Mouse (Mus musculus) kidney, adult 18-20 months (tissue): ENCODE measurements around the gene P4ha3.

Experiments
- DNase-seq: peaks from one replicate; pipeline ENCODE4 v3.0.0; 2021

P4ha3 gene

DNA sequence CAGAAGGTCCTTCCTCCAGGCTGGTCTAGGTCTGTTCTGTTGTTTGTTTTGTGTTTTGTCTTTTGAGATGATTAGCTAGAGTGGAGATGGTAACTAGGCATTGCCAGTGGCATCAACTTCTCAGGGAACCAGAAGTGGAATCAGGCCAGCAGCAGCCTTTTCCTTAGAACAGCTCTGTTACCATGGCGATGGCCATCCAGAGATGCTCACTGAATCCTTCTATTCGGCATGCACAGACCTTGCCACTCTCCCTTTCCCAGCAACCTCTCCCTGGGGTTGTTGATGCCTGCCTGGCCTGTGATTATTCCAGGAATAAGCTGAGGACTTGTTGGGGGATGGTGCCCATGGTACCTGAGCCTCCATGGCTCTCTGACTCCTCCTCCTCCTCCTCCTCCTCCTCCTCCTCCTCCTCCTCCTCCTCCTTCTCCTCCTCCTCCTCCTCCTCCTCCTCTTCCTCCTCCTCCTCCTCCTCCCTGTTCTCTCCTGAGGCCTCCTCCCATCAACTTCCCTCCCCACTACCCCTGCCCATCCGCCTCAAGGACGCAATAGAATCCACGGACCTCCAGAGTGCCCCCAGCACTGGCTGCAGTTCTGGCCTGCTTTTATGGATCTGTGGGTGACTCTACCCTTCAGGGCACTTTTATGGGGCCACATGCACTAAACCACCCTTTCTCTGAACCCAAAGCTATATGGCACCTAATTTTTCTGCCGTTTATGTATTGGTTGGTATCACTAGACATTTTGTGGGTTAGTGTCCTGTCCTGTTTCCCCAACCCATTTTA, 22.7 kb downstream of the P4ha3 start:
- no peak for DNase-seq

DNA sequence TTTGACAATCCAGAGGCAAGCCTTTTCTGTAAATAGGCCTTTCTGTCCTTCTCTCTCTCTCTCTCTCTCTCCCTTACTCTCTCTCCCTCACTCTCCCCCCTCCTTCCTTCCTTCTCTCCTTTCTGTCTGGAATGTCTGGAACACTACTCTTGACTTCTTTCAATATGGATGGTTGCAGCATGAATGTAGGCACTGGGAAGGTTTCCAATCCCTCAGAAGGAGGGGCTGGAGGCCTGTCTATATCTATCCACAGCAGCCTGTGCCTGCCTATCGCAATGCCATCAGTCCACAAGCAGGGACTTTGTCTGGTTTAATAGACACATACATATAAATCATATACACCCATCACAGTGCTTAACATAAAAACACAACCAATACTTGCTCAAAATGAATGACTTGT, 23.9 kb downstream of the P4ha3 start:
- no peak for DNase-seq

DNA sequence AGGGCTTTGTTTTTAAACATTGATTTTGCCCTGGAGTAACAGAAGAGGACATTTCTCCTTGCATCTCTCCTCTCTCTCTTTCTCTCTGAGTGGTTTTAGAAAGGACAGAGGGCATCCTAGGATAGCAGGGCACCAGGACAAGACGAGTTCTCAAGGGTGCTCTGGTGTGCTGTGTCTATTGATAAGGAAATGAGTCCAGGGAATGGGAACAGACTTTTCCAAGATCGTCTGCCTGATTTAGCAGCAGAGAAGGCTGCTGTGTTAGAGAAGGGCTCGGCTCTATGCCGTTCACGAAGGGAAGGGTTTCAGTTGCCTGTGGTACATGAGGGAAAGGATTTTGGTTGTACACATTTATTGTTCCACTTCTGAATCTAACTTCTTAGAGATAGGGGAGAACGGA, 24.4 kb downstream of the P4ha3 start:
- no peak for DNase-seq

DNA sequence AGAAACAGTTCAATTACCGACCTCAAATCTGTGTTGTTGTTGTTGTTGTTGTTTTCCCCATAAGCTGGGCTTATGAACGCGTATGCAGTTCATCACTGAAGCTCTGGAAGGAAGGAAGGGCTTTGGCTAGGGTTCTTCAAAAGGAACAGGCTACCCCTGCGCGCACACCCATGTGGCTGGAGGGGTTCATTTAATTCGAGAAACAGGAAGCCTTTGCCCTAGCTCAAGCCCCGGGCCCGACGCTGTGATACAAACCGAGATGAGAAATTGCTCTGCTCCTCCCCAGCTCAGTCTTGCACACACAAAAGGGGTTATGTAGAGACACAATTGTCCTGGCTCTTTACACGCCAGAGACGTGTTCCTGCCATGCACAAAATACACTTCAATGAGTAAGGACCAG, 25.0 kb downstream of the P4ha3 start:
- DNase-seq, result no peak

DNA sequence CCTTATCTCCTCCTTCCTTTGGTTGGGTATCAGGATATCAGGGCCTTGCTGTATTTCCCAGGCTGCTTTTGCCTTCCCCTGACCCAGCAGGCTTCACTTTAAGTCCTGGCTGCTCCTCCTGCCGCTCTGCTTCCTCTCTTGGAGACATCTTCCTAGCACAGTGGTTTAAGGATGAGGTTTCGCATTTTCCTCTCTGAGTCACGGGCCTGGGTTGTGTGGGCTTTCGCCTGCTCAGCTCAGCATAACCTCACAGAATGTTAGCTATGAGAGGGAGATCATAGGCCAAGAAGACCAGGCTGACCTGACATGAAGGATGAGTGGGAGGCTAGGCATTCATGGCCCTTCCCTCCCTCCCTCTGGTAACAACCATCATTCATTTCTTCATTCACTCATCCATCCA, 27.4 kb downstream of the P4ha3 start:
- no peak for DNase-seq

DNA sequence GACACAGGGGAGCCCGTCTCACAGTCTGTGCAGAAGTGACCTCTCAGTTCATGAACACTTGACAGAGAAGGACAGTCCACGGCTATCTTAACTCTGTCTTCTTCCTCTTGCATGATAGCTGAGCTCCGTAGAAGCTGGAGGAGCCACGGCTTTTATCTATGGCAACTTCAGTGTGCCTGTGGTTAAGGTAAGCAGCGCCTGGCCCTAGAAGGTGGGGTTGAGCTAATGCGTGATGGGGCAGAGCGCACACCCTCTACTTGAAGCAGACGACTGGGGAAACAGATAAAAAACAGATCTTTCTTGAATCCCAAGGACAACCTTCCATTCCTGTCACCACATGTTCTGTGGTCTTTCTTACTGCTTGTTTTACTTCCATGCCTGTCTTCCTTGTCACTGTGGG, 31.6 kb downstream of the P4ha3 start:
- DNase-seq, result no peak

DNA sequence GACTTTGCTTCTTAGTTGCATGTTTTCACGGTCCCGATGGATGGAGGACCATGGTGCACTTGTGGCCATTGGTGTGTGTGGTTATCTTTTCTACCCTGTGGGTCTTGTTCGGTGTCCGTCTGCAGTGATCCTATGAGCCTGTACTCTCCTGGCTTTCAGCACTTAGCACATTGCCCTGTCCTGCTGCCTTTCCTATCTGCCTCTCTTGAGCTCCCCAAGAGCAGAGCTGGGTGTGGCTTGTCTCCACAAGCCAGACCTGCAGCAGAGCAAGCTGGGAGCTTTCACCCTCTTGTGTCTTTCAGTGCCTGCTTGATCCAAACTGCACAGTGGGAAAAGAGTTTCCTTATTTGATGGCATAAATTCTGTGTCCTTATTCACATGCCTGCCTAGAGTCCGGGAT, 32.2 kb downstream of the P4ha3 start:
- DNase-seq, result no peak

DNA sequence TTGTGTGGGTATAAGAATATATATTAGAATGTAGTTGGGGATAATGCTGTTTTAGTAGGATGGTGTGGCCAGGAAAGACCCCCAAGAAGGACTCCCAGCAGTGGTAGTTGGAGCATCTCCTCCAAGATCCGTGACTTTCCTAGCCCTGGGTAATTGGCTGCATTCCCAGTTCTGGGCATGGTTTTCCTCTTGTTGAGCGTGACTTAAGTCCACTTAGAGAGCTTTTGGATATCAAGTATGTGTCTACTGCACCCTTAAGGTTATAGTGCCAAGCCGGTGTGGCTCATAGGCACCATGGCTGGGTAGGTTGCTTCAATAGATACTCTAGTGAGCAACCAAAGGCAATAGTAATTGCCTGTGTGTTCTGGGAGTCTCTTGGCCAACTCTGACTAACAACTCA, 38.4 kb downstream of the P4ha3 start:
- no peak for DNase-seq

DNA sequence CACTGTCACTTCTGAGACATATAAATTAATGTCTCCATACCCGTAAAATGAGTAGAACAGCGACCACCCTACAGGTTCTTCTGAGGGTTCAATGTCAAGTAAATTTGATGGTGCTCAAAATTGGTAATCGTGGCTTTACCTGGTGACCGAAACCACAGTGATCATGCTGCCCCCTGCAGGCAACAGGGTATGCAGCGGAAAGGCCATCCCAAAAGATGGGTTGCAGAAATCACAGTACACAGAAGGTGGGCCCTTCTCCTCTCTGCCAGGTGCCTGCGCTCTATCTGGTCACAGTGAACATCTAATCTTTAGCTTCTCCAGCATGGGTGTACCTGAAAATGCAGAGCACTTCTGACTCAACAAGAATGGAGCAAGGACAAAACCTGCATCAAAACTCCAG, 40.2 kb downstream of the P4ha3 start:
- peak; percentile 46 for DNase-seq

DNA sequence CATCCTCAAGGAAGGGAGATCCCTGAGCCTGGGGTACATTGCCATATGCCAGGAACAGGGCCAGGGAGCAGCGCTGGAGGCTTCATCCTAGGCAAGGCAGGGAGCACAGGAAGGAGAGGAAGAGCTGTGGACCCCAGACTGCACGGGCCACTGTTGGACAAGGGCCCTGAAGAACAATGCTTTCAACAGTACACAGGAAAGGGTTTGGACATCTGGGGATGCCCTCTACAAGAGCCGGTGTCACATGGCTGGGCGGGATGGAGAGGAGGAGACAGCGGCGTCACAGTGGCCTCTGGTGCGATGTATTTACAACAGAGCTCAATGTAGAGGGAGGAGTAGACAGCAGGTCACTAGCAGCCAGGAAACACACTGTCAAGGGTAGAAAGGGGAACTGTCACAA, 42.2 kb downstream of the P4ha3 start:
- DNase-seq, result no peak

DNA sequence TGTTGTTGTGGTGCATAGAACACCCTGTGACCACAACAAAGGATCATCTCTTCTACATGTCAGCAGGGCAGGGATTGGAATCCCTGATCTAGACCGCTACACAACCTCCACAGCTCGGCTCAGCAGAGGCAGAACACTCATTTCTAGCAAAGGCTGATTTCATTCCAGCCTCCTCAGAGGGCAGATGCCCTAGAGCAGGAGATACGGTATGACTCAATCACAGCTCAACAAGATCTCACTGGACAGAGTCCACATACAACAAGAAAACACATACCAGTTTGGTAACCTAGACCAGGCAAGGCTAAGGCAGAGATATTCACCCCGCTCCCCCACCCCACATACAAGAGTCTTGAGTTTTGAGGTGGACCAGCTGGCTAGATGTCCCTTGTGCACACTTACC, 43.3 kb downstream of the P4ha3 start:
- no peak for DNase-seq

DNA sequence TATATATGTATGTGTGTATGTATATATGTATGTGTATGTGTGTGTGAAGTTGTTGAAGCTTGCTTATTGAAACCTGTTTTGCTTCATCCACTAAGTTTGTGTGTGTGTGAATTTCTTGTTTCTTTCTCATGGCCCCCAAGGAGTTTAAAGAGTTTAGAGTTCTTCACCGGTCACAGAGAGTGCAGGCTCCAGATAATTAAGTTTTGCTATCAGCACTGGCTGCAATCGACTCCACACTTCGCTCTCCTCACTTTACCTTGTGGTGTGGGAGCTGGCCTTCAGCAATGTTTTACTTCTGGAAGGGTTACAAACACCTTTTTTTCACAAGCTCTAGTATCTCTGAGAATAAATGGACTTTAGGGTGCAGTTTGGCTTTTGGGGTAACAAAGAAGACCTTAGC, 45.9 kb downstream of the P4ha3 start:
- no peak for DNase-seq

DNA sequence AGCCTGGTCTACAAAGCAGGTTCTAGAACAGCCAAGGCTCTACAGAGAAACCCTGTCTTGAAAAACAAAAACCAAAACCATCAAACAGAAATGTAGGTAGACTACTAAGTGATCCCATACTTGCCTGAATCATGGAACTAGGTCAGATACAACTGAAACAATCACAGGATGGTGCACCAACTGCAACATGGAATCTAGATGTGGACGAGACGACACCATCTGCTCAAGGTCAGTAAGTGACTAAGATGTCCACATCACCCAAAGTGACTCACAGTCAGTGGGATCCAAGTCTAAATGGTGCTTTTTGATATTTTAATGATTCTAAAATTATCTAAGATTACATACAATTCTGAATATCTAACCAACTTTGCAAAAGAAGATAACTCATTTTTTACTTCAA, 50.6 kb downstream of the P4ha3 start:
- no peak for DNase-seq

DNA sequence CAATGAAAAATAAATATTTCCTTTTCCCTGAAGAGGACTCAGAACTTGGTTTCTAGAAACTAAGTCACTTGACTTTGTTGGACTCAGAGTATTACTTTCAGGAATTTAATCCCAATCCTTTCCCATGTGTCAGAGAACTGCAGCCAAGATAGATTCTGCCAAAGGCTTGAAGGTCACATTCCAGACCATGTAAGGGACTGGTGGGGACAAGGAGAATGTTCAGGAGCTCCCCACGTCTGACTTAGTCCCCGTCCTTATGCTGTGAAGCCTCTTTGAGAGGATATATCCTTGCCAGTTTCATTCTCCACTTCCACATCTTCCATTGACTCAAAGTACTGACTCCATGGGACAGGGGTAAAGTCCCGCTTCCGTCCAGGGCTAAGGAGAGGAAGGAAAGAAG, 69.7 kb downstream of the P4ha3 start:
- DNase-seq, result no peak

DNA sequence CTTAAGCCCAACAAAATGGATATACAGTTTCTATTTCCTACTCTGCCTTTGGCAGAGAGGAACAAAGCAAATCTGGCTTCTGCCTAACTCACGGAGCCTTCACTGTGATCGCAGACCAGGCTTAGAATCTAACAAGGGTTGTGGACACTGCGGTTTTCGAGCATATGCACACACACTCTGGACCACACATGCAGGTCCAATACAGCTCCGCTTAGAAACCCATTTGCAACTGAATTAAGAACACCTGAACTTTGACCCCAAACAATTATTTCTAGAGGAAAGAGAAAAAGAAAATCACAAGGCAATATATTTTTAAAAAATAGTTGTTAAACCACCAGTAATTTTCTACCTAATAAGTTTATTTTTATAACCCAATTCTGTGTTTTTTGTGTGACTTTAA, 71.0 kb downstream of the P4ha3 start:
- no peak for DNase-seq

DNA sequence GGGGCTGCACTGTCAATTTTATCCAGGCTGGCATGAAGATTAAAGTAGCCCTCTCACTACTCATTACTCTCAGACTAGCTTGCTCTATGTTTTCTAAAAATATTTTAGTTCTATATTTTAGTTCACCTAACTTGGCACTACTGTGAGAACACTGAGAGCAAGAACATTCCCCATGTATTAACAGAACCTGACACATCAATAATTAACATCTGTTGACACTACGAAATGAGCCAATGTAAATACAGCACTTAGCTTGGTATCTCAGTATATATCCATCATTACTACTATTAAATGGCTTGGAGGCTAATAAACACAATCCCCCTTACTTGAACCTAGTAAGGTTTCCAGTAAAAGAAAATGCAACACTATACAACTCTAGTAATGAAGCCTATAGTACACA, 71.4 kb downstream of the P4ha3 start:
- DNase-seq, result no peak

DNA sequence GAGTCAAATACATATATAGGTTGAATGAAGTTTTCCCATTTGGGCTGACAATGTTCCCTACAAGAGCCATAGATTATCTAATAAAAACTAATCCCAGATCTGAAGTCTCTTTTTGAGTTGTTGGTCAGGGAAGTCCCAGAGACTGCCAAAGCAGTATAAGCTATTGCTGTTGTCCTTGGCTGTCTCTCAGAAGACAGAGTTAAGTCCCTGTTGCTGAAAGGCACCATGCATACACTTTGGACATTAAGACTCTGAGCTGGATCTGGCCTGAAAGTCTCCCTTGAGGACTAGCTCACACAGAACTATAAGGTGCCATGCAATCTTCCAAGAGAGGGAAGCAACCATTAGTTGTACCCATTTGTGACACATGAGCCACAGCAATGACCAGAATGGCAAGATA, 72.5 kb downstream of the P4ha3 start:
- no peak for DNase-seq

DNA sequence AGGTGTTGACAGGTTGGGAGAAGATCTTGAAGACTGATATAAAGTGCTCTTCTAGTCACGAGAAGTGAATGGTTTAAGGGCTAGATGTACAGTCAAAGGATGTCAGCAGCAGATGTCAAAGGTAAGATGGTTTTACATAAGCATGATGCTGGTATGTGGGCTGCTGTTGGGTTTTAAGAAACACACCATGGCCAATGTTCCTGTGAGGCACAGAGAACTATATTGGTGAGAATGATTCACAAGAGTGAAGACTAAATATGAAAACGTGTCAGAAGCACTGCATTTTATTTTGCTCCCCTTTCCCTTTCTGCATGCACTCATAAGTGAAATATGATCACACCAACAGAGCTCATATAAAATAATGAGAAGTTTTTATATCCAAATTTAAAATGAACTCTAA, 77.8 kb downstream of the P4ha3 start:
- no peak for DNase-seq

DNA sequence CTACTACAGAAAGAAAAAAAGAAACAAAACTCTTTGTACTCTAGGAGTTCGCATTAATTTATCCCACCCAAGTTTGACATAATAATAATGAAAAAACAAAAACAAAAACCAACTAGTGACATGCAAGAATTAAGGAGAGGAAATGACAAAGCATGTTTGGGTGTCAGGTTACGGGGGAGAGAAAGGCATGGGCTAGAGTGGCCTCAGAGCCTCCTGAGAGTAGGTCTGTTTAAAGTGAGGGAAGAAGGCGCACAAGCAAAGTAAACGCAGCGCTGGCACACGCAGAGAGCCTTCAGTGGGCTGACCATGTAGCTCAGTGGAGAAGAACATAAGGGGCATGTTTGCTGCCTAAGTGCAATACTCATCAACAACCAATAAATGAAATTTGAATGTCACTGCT, 79.6 kb downstream of the P4ha3 start:
- no peak for DNase-seq
